Comparison of ENCODE assay signal across 8 mouse cellular contexts in genomic region chr6:25686760-25687200, GRCm38 (mm10). TPM values are rescaled to one million over a fixed set of nuclear protein-coding genes. Genes with fewer than 3 reads are reported as not detected.
A peak's percentile ranks its signal among the peaks of the same experiment; 100 is the strongest.
DNase-seq lines count a peak whose midpoint lies in the region; ATAC-seq and TF ChIP-seq lines count a peak whose summit lies in the region.

No protein-coding gene starts in this region.

- no peak for ATAC-seq in frontal cortex, adult (ENCODE audit: low TSS enrichment)
- ATAC-seq in lung, embryonic 16.5 days (ENCODE audit: low read depth), result peak; percentile 51

- H3K4me1 ChIP-seq in lung, embryonic 16.5 days (replicated peaks; ENCODE audit: control insufficient read depth, insufficient read depth, low read length), result peaks cover 6% of the 10 kb centered on the region
- H3K4me1 ChIP-seq in thymus, adult 2 months (replicated peaks; ENCODE audit: control insufficient read depth, insufficient read depth, low read length), result no peaks in the 10 kb centered on the region

- WGBS in lung, embryonic 16.5 days, result 16% methylated on average over 3 of the region's 3 CpGs
- 68% methylated on average over 3 of the region's 3 CpGs for WGBS in thymus, adult 2 months

- H3K36me3 ChIP-seq in lung, embryonic 16.5 days (ENCODE audit: control insufficient read depth, insufficient read depth, low read length), result no peaks in the 10 kb centered on the region
- no peaks in the 10 kb centered on the region for H3K36me3 ChIP-seq in thymus, adult 2 months (ENCODE audit: control insufficient read depth, insufficient read depth, low read length)

- H3K27me3 ChIP-seq in lung, embryonic 16.5 days (ENCODE audit: control insufficient read depth, insufficient read depth, low read depth, low read length), result peaks cover 11% of the 10 kb centered on the region; the same call in 1 of the 2 replicates
- no peaks in the 10 kb centered on the region; the same call in 1 of the 2 replicates for H3K27me3 ChIP-seq in thymus, adult 2 months (ENCODE audit: control insufficient read depth, insufficient read depth, low read length)

- peak; percentile 10 to 44 for DNase-seq in frontal cortex, postnatal 10 days (ENCODE audit: low spot score in 2 of 2)
- DNase-seq in lung, postnatal 25 days (ENCODE audit: low spot score), result no peak
- peak; percentile 8 to 22 for DNase-seq in kidney, postnatal 4 days
- peak; percentile 48 for DNase-seq in right cerebral cortex, postnatal 4 days
- DNase-seq in thymus, adult 2 months, result no peak
- no peak for DNase-seq in thymus, postnatal 10 days (ENCODE audit: low spot score in 2 of 2)

- no peak overlapping the region for H3K4me2 ChIP-seq in lung, embryonic 16.5 days (ENCODE audit: low read depth, low read length)

- H3K9ac ChIP-seq in lung, embryonic 16.5 days (ENCODE audit: low read length), result no peak overlapping the region

- TF ChIP-seq CTCF in thymus, adult 2 months (IDR thresholded peaks at IDR 0.05; ENCODE audit: borderline replicate concordance, control insufficient read depth, extremely low read depth, insufficient read depth, low read length, poor library complexity), result no peak

- no peak overlapping the region for H3K27ac ChIP-seq in lung, embryonic 16.5 days (ENCODE audit: low read length)
- no peak overlapping the region for H3K27ac ChIP-seq in thymus, adult 2 months (ENCODE audit: control insufficient read depth, insufficient read depth, low read length)

- H3K9me3 ChIP-seq in lung, embryonic 16.5 days (ENCODE audit: control insufficient read depth, low read length), result no peaks in the 10 kb centered on the region

- no peak for TF ChIP-seq POLR2A in thymus, adult 2 months (IDR thresholded peaks at IDR 0.05; ENCODE audit: control insufficient read depth, extremely low read depth, insufficient read depth, low read length, poor library complexity)

- H3K4me3 ChIP-seq in lung, embryonic 16.5 days (ENCODE audit: low read length), result no peak overlapping the region
- H3K4me3 ChIP-seq in thymus, adult 2 months (ENCODE audit: control insufficient read depth, insufficient read depth, low read length), result no peak overlapping the region

RNA-seq across cellular contexts. Expression of gene Gpr37, which starts 3.7 kb away (rescaled TPM):
- polyA plus RNA-seq in lung, embryonic 16.5 days (2015; fragmentation: Nextera tagmentation; extraction: Ambion mirVana), result 0.55 and 0.57 TPM in 2 replicates
- polyA plus RNA-seq in thymus, adult 2 months (2012; rRNA removed), result 0.03 and 0.05 TPM in 2 replicates

Comparison
In these comparisons a context has a peak if more than half of its experiments do, and no peak if none do; other contexts are left out.
1. DNase-seq: peak in frontal cortex, postnatal 10 days (2 of 2), kidney, postnatal 4 days (2 of 2) and right cerebral cortex, postnatal 4 days (single experiment); none in lung, postnatal 25 days (single experiment), thymus, adult 2 months (single experiment) and thymus, postnatal 10 days (0 of 2).